Mouse (Mus musculus) liver, embryonic 13.5 days (tissue): ENCODE results near the gene Pex7. TPM values are rescaled to one million over a fixed set of nuclear protein-coding genes. Genes with fewer than 3 reads are reported as not detected.

ENCODE experiments used
- polyA plus RNA-seq: library from polyadenylated mRNA; unstranded; fragments of >200 nt; fragmentation: Nextera tagmentation; extraction: Ambion mirVana; gene quantifications from 2 replicates; pipeline ENCODE4 v1.2.1, GENCODE M21; 2015

Pex7 gene
- polyA plus RNA-seq, 1 experiment from 2014 or later = 28.2 TPM

Other genes starting within 250 kb of the Pex7 start
- gene Il20ra, start 195.1 kb downstream of the Pex7 start, polyA plus RNA-seq = 0.20 and 0.25 TPM in 2 replicates
- 4.4 and 4.9 TPM in 2 replicates for gene Slc35d3, start 56.2 kb downstream of the Pex7 start, polyA plus RNA-seq
- 0.71 and 0.78 TPM in 2 replicates for gene Map3k5, start 26.8 kb upstream of the Pex7 start, polyA plus RNA-seq
- gene Map7, start 240.8 kb upstream of the Pex7 start, polyA plus RNA-seq = 4.3 TPM in 2 replicates